Mouse (Mus musculus): ENCODE measurements around the gene Neb. TPM values are rescaled to one million over a fixed set of nuclear protein-coding genes. Genes with fewer than 3 reads are reported as not detected.

Neb gene
- polyA plus RNA-seq, 1 experiment from 2014 or later, result 2.3 TPM

GRCm38 (mm10) chr2:52406480-52406879, 28.2 kb upstream of the Neb start:
- peaks cover 43% of the 10 kb centered on the region for H3K36me3 ChIP-seq (ENCODE audit: insufficient read depth, low read length)
- ATAC-seq, result no peak
- peaks cover 3% of the 10 kb centered on the region; the same call in 1 of the 2 replicates for H3K9me3 ChIP-seq (ENCODE audit: low read length)
- TF ChIP-seq EP300 (IDR thresholded peaks at IDR 0.05) (no peak), CTCF (IDR thresholded peaks at IDR 0.05) (peak; percentile 67)
- H3K4me1 ChIP-seq (ENCODE audit: insufficient read depth, low read depth, low read length), result no peaks in the 10 kb centered on the region
- peak; percentile 34 for DNase-seq (ENCODE audit: low spot score)
- WGBS, result 86% methylated on average over 1 of the region's 1 CpGs
- H3K27ac ChIP-seq (ENCODE audit: low read length), result no peak overlapping the region
- H3K4me3 ChIP-seq (ENCODE audit: low read depth, low read length), result no peak overlapping the region
- H3K4me2 ChIP-seq (replicated peaks; ENCODE audit: low read depth, low read length), result no peak overlapping the region
- no peak overlapping the region for H3K9ac ChIP-seq (replicated peaks; ENCODE audit: low read depth)
- no peaks in the 10 kb centered on the region for H3K27me3 ChIP-seq (replicated peaks; ENCODE audit: insufficient read depth, low read length)

- Histone ChIP-seq H3K4me3 (ENCODE audit: low read depth, low read length) (no peak overlapping the region), H3K27ac (ENCODE audit: low read length) (no peak overlapping the region), H3K9me3 (ENCODE audit: low read length) (peaks cover 3% of the 10 kb centered on the region; the same call in 1 of the 2 replicates), H3K9ac (replicated peaks; ENCODE audit: low read depth) (no peak overlapping the region), H3K4me2 (replicated peaks; ENCODE audit: low read depth, low read length) (no peak overlapping the region), H3K27me3 (replicated peaks; ENCODE audit: insufficient read depth, low read length) (no peaks in the 10 kb centered on the region), H3K4me1 (ENCODE audit: insufficient read depth, low read depth, low read length) (no peaks in the 10 kb centered on the region), H3K36me3 (ENCODE audit: insufficient read depth, low read length) (peaks cover 33% of the 10 kb centered on the region)
- TF ChIP-seq EP300 (IDR thresholded peaks at IDR 0.05), result no peak
- no peak for TF ChIP-seq CTCF (IDR thresholded peaks at IDR 0.05)
- 93% methylated on average over 5 of the region's 5 CpGs for WGBS
- no peak for ATAC-seq
- DNase-seq (ENCODE audit: low spot score), result no peak
Measured at GRCm38 (mm10) chr2:52405238-52405637, 27.0 kb upstream of the Neb start.

- ATAC-seq, result no peak
Measured at GRCm38 (mm10) chr2:52394529-52394928, 16.3 kb upstream of the Neb start.

GRCm38 (mm10) chr2:52390415-52390975, 12.2 kb upstream of the Neb start:
- no peaks in the 10 kb centered on the region for H3K27me3 ChIP-seq (replicated peaks; ENCODE audit: insufficient read depth, low read length)
- WGBS, result 69% methylated on average over 2 of the region's 2 CpGs
- H3K4me3 ChIP-seq (ENCODE audit: low read depth, low read length), result no peak overlapping the region
- H3K9ac ChIP-seq (replicated peaks; ENCODE audit: low read depth), result no peak overlapping the region
- H3K36me3 ChIP-seq (ENCODE audit: insufficient read depth, low read length), result no peaks in the 10 kb centered on the region
- DNase-seq (ENCODE audit: low spot score) (peak; percentile 59), ATAC-seq (no peak)
- no peak overlapping the region for H3K27ac ChIP-seq (ENCODE audit: low read length)
- no peak overlapping the region for H3K4me2 ChIP-seq (replicated peaks; ENCODE audit: low read depth, low read length)
- TF ChIP-seq CTCF (IDR thresholded peaks at IDR 0.05) (no peak), EP300 (IDR thresholded peaks at IDR 0.05) (no peak)
- H3K4me1 ChIP-seq (ENCODE audit: insufficient read depth, low read depth, low read length), result no peaks in the 10 kb centered on the region
- no peaks in the 10 kb centered on the region for H3K9me3 ChIP-seq (ENCODE audit: low read length)

More at GRCm38 (mm10) chr2:52394529-52394928, 16.3 kb upstream of the Neb start:
- Histone ChIP-seq H3K27me3 (replicated peaks; ENCODE audit: insufficient read depth, low read length) (no peaks in the 10 kb centered on the region), H3K4me1 (ENCODE audit: insufficient read depth, low read depth, low read length) (no peaks in the 10 kb centered on the region), H3K4me3 (ENCODE audit: low read depth, low read length) (no peak overlapping the region), H3K36me3 (ENCODE audit: insufficient read depth, low read length) (no peaks in the 10 kb centered on the region), H3K9me3 (ENCODE audit: low read length) (no peaks in the 10 kb centered on the region), H3K9ac (replicated peaks; ENCODE audit: low read depth) (no peak overlapping the region), H3K4me2 (replicated peaks; ENCODE audit: low read depth, low read length) (no peak overlapping the region), H3K27ac (ENCODE audit: low read length) (no peak overlapping the region)
- WGBS, result 81% methylated on average over 5 of the region's 5 CpGs
- DNase-seq (ENCODE audit: low spot score), result peak; percentile 9
- TF ChIP-seq EP300 (IDR thresholded peaks at IDR 0.05), result no peak
- TF ChIP-seq CTCF (IDR thresholded peaks at IDR 0.05), result no peak

- WGBS, result 68% methylated on average over 3 of the region's 3 CpGs
- Histone ChIP-seq H3K9ac (replicated peaks; ENCODE audit: low read depth) (no peak overlapping the region), H3K4me2 (replicated peaks; ENCODE audit: low read depth, low read length) (no peak overlapping the region), H3K4me1 (ENCODE audit: insufficient read depth, low read depth, low read length) (no peaks in the 10 kb centered on the region), H3K4me3 (ENCODE audit: low read depth, low read length) (no peak overlapping the region), H3K36me3 (ENCODE audit: insufficient read depth, low read length) (no peaks in the 10 kb centered on the region), H3K9me3 (ENCODE audit: low read length) (no peaks in the 10 kb centered on the region), H3K27me3 (replicated peaks; ENCODE audit: insufficient read depth, low read length) (no peaks in the 10 kb centered on the region), H3K27ac (ENCODE audit: low read length) (no peak overlapping the region)
- ATAC-seq (no peak), DNase-seq (ENCODE audit: low spot score) (no peak)
- TF ChIP-seq CTCF (IDR thresholded peaks at IDR 0.05), result no peak
- TF ChIP-seq EP300 (IDR thresholded peaks at IDR 0.05), result no peak
Measured at GRCm38 (mm10) chr2:52389975-52390374, 11.7 kb upstream of the Neb start.

GRCm38 (mm10) chr2:52386451-52386850, 8.2 kb upstream of the Neb start:
- H3K27ac ChIP-seq (ENCODE audit: low read length), result no peak overlapping the region
- H3K4me3 ChIP-seq (ENCODE audit: low read depth, low read length), result no peak overlapping the region
- H3K4me2 ChIP-seq (replicated peaks; ENCODE audit: low read depth, low read length), result no peak overlapping the region
- WGBS, result 41% methylated on average over 6 of the region's 6 CpGs
- DNase-seq (ENCODE audit: low spot score), result no peak
- no peak for TF ChIP-seq EP300 (IDR thresholded peaks at IDR 0.05)
- no peak for TF ChIP-seq CTCF (IDR thresholded peaks at IDR 0.05)
- no peak for ATAC-seq
- H3K9me3 ChIP-seq (ENCODE audit: low read length), result no peaks in the 10 kb centered on the region
- no peaks in the 10 kb centered on the region for H3K27me3 ChIP-seq (replicated peaks; ENCODE audit: insufficient read depth, low read length)
- no peaks in the 10 kb centered on the region for H3K36me3 ChIP-seq (ENCODE audit: insufficient read depth, low read length)
- H3K9ac ChIP-seq (replicated peaks; ENCODE audit: low read depth), result no peak overlapping the region
- H3K4me1 ChIP-seq (ENCODE audit: insufficient read depth, low read depth, low read length), result no peaks in the 10 kb centered on the region
